Mouse (Mus musculus) mature B cell (primary cell): ENCODE results near the gene Arhgap31.

Experiments used
- in situ Hi-C: fragments of 300-500 bp; cut with MboI; formaldehyde crosslinking; loops from 2 replicates; pipeline ENCODE4 v1.14.3; 2019

Gene Arhgap31

GRCm38 (mm10) chr16:38652653-38653052, 60.4 kb downstream of the Arhgap31 start:
- in situ Hi-C loops = no loop called here

DNA sequence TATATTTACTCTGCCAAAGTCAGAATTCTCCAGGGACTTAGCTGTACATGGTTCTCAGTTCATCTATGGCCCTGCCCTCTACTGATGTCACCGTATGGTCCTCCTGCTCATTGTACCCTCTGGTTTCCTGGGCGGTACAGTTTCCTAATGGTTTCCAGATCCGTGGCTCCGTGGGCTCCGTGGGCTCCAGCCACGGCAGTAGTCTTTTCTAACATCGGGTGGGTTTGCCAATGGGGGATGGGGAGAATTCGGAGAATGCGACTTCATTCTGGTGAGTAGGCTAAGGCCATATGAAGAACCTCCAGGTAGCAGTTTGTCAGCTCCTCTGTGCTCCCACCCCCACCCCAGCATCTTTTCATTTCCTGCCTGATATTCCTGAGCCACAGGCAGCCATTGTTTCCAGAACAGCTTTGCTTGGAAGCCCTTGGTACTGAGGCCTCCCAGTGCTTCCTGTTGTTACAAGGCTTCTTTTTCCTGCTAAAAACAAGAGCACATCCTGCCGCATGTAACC, 61.3 kb downstream of the Arhgap31 start:
- in situ Hi-C loops = no loop called here

DNA sequence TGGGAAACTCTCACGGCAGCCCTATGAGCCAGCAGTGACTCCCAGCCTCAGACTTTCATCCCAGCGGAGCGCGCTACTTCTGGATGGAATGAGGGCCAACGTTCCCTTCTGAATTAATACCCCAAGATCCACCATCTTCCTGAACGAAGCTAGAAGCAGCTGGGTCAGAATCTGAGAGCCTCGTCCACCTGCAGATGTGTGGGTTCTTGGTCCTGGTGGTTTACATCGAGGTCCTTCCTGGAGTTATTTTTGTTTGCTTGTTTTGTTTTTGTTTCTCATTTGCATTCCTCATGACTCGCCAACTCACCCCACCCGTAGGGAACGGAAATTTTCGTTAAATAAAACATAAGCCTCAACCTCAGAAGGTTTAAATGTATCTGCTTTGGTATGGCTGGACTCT, 61.8 kb downstream of the Arhgap31 start:
- in situ Hi-C loops = no loop called here

DNA sequence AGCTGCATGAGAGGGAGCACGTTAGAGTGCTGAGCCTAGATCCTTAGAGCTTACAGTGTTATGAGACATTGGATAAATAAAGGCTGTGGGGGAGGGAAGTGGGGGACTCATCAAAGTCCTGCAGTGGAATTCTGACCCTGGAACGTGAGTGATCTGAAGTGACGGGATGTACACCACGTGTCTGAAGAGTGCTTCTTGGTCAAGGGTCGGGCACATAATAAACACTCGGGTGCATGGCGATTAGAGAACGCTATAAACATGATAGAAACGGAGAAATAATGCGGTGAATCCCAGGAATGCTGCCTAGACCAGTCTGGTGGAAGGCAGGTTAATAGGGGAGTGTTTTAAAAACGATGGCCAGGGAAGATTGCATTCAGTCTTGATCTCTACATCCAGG, 63.6 kb downstream of the Arhgap31 start:
- in situ Hi-C loops = no loop called here

DNA sequence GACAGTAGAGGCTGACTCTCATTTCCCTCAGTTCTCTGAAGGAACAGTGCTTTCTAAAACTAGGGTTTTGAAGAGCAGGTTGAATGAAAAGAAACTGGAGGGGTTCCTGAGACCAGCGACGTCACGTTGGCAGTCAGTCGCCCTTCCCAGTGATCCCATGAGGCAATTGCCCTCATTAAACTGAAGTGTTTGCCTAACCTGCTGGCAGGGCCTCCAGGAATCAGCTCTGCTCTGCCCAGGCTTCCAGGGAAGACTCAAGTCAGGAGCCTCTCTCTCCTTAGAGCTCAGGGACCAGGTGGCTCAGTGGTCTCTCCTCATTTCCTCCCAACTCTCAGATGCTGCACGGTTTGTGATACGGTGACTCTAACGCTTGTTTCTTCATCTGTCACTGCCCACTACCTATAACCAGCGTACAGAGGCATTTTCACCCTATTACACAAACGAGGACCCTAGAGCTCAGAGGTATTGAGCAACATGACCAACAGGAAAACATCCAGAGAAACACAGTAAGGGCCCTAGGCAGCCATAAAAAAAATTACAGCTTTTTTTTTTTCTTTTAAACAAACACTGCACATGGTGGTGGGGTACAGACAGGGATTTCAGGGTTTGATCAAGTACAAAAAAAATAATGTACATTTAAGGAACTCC, 64.2 kb downstream of the Arhgap31 start:
- in situ Hi-C loops = no loop called here

DNA sequence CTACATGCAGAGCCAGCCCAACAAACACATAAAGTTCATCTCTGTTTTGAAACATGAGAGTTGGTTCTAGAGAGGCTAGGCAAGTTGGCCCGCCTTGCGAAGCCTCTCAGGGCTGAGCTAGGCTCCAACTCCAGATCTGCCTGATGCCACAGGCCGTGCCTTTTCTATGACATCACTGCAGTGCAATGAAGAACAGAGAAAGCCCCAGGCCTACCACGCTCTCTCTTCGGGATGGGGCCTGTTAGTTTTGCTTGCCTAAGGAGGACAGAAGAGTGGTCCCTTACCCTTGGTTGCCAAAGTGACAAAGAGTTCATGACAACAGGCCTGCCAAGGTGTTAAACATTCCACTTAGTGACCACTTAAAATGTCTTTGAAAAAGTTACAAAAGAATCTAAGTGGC, 64.9 kb downstream of the Arhgap31 start:
- in situ Hi-C loops = no loop called here

DNA sequence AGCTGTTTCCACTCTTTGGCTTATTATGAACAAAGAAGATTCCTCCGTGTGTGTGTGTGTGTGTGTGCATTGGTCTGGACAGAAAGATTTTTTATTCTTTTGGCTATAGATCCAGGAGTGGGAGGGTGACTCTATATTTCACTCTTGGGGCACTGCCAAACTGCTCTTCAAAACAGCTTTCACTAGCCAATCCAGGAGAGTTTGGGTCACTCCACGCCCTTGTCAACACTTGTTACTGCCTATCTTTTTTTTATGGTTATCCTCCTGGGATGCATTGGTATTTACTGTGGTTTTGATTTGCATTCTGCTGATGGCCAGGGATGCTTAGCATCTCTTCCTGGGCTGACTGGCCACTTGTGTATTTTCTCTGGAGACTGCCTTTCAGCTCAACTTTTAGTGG, 68.6 kb downstream of the Arhgap31 start:
- in situ Hi-C loops = no loop called here

- in situ Hi-C loops = no loop called here
Observed at GRCm38 (mm10) chr16:38637085-38637484, 76.0 kb downstream of the Arhgap31 start.

DNA sequence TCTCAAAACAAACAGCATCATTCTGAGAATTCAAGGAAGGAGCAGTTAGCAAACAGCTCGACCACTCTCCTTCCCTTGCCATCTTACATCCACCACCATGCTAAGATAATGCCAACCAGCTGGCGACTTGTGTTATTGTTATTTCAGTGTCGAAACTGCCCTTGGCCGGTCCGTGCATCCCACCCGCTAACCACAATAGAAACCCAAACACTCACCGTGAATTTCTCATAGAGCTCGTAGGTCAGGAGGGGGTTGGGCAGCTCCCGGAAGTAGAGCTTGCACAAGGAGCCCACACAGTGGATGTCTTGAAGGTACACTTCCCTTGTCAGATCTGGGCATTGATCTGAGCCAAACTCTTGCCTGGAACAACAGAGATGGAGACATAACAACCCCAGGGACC, 76.4 kb downstream of the Arhgap31 start:
- in situ Hi-C loops = no loop called here

DNA sequence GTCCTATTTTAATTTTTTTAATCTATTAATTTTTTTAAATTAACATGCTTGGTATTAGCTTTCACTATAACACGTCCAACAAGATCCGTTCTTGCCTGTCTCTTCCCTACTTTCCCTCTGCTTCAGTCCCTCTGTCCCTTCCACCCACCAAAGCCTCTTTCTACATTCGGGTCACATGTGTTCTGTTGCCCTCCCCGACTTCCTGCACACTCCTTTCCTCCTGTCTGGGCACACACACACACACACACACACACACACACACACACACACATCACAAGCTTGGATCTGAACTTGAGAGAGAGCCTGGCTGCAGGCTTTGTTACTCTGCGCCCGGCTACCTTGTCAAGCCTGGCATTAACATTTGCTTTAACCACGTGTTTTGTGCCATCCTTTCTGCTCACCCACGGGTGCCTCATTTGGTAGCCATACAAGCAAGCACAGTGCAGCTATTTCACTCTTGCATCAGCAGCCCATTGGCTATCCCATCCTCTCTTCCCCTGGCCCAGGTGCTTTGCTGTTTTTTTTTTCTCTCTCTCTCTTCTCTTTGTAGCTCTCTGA, 77.2 kb downstream of the Arhgap31 start:
- in situ Hi-C loops = no loop called here

DNA sequence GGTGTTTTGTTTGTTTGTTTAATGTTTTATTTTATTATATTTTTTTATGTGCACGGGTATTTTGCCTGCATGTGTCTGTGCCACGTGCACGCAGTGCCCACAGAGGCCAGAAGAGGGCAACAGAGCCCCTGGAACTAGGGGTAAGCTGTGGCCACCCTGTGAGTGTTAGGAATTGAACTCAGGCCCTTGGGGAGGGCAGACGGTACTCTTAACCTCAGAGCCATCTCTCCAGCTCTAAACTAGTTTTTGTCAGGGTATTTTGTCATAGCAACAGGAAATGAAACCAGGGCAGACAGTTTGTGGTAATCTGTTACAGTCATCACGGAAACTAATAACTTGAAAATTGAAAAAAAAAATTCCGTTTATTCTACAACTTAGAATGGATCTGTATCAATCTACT, 80.9 kb downstream of the Arhgap31 start:
- in situ Hi-C loops = no loop called here

- in situ Hi-C loops = loop anchor here (10.0 kb wide), 1 partner anchor 99 kb away; no protein-coding TSS in a partner anchor
Observed at GRCm38 (mm10) chr16:38625811-38626369, 87.2 kb downstream of the Arhgap31 start.

GRCm38 (mm10) chr16:38625411-38625810, 87.7 kb downstream of the Arhgap31 start:
- in situ Hi-C loops = loop anchor here (10.0 kb wide), 1 partner anchor 99 kb away; no protein-coding TSS in a partner anchor

DNA sequence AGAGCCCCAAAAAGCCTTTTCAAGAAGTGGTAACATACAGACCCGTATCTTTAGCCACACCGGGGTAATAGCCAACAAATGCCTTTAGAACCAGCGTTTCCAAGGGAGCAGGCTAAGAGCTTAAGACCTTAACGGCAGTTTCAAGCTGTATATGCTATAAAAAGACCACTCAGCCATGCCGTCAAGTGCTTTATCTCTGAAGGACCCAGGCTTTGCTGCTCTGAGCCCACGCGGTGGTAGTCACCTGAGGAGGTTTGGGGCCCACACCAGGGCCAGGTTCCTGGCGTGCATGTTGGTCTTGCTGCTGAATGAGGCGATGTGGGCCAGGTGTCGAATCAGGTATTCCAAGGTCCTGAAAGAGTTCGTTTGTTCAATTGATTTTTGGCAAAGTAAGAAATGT, 88.8 kb downstream of the Arhgap31 start:
- in situ Hi-C loops = loop anchor here (10.0 kb wide), 1 partner anchor 100 kb away; no protein-coding TSS in a partner anchor

- in situ Hi-C loops = loop anchor here (10.0 kb wide), 1 partner anchor 103 kb away; no protein-coding TSS in a partner anchor
Observed at GRCm38 (mm10) chr16:38622283-38622682, 90.8 kb downstream of the Arhgap31 start.

- in situ Hi-C loops = loop anchor here (10.0 kb wide), 1 partner anchor 104 kb away; no protein-coding TSS in a partner anchor
Observed at GRCm38 (mm10) chr16:38620696-38621450, 92.2 kb downstream of the Arhgap31 start.

- in situ Hi-C loops = no loop called here
Observed at GRCm38 (mm10) chr16:38619054-38619453, 94.0 kb downstream of the Arhgap31 start.

DNA sequence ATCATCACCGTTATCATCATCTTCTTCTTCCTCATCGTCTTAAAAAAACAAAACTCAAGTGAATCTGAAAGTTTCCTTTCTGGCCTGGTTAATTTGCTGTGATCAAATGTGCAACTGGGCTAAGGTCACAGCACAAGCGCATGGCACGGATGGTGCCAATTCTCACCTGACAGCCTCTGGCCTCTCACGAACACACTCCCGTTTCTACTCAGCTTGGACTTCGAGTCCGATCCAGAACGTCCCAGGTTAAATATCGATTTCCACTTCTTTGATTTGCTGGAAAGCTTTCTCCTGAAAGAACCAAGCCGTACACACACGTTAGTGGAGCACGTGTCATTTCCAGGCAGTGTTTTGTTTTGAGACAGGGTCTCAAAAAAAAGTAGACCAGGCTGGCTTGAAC, 95.1 kb downstream of the Arhgap31 start:
- in situ Hi-C loops = no loop called here

- in situ Hi-C loops = no loop called here
Observed at GRCm38 (mm10) chr16:38613646-38614045, 99.4 kb downstream of the Arhgap31 start.

- in situ Hi-C loops = no loop called here
Observed at GRCm38 (mm10) chr16:38612646-38613045, 100.4 kb downstream of the Arhgap31 start.

DNA sequence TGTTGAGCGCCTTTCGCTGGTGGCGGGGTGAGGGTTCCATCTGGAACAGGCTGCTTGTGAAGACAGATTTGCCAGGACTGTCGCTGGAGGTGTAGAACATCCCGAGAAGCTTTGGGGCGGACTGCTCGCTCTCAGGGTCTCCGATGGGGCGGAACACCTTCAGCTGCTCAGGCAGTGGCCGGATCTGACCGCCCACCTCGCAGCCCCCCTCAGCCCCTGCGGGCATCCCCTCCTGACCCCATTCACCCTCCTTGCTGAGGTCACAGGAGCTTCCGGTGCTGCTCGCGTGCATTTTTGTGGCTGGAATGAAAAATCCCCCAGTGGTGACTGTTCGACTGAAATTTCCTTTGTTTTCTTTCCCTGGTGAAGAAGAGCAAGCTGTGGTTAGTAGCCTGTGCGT, 104.0 kb downstream of the Arhgap31 start:
- in situ Hi-C loops = no loop called here

GRCm38 (mm10) chr16:38608687-38609086, 104.4 kb downstream of the Arhgap31 start:
- in situ Hi-C loops = no loop called here
